Mouse (Mus musculus) liver, adult 2 months (tissue): ENCODE results near the gene Cd302.

Experiments
- CTCF ChIP-seq: fragments of 200-500 bp; IDR thresholded peaks from 2 replicates; pipeline ENCODE4 v1.5.1; 2011; ENCODE audit warnings: low read depth, low read length, control low read depth
- POLR2A ChIP-seq: fragments of 200-500 bp; IDR thresholded peaks from 2 replicates; pipeline ENCODE4 v1.6.1; 2011; ENCODE audit warnings: low read length, control low read depth; ENCODE audit not compliant: insufficient read depth; ENCODE audit errors: extremely low read depth

- TF ChIP-seq POLR2A (no peak), CTCF (no peak)
Observed at GRCm38 (mm10) chr2:60299323-60299722, 15.0 kb upstream of the Cd302 start.
